Mouse (Mus musculus): ENCODE results near the gene Slc6a6. TPM values are rescaled to one million over a fixed set of nuclear protein-coding genes. Genes with fewer than 3 reads are reported as not detected.

Slc6a6 gene
- polyA plus RNA-seq (2012; rRNA removed) = 94.9 and 105 TPM in 2 replicates

DNA sequence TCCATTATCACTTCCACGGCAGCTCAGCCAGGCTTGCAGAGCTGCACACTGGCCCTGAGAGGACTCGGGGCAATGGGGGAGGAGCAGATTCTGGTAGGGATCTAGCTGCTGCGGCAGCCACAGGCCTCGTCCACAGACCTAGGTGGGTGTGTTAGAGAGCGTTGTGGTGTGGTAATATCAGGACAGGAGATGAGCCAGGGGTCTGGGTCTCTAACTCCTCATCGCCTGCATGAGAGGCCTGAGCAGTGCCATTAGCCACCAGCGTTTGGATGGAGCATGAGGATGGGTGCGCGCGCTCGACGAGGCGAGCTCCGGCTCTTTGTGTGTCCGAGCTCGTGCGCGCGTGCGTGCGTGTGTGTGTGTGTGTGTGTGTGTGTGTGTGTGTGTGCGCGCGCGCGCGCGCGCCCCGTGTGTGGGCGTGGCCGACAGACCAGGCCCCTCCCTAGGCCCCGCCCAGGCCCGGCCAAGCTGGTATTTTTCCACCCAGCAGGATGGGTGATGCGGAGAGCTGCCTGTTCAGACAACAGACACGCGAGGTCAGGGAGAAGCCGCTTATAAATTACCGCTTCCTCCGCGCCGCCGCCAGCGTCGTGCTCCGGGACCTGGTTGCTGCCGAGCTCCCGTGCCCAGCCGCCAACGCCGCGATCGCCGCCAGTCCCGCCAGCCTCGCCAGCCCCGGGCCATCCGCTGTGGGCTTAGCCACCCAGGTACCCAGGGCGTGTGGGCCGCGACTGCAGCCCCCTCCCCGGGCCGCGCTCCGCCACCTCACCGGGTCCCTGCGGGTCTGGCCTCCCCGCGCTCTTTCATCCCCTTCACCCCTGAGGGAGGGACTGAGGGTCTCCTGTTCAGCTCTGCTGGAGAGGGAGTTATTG is at the start of gene Slc6a6:
Gene Slc6a6, plus strand, starts transcription at position 452 of the 872 bp plus-strand sequence.
- no peak for TF ChIP-seq CTCF (IDR thresholded peaks at IDR 0.05; ENCODE audit: extremely low read depth, insufficient read depth, low read length)
- TF ChIP-seq POLR2A (IDR thresholded peaks at IDR 0.05; ENCODE audit: extremely low read depth, insufficient read depth, low read length) = peak; percentile 97
- Histone ChIP-seq H3K27ac (ENCODE audit: insufficient read depth, low read length) (peak within 1 kb of the TSS; percentile 97), H3K4me1 (ENCODE audit: control insufficient read depth, insufficient read depth, low read length) (peaks cover 3% of the 10 kb centered on the region; the same call in 1 of the 2 replicates), H3K4me3 (ENCODE audit: insufficient read depth, low read length) (peak within 1 kb of the TSS; percentile 95)

GRCm38 (mm10) chr6:91634417-91634816 is 49.4 kb upstream of the Slc6a6 start:
- Histone ChIP-seq H3K4me3 (ENCODE audit: insufficient read depth, low read length) (no peak overlapping the region), H3K4me1 (ENCODE audit: control insufficient read depth, insufficient read depth, low read length) (no peaks in the 10 kb centered on the region), H3K27ac (ENCODE audit: insufficient read depth, low read length) (no peak overlapping the region)
- TF ChIP-seq POLR2A (IDR thresholded peaks at IDR 0.05; ENCODE audit: extremely low read depth, insufficient read depth, low read length) = no peak
- no peak for TF ChIP-seq CTCF (IDR thresholded peaks at IDR 0.05; ENCODE audit: extremely low read depth, insufficient read depth, low read length)

- no peak overlapping the region for H3K4me3 ChIP-seq (ENCODE audit: insufficient read depth, low read length)
- TF ChIP-seq CTCF (IDR thresholded peaks at IDR 0.05; ENCODE audit: extremely low read depth, insufficient read depth, low read length) = no peak
- TF ChIP-seq POLR2A (IDR thresholded peaks at IDR 0.05; ENCODE audit: extremely low read depth, insufficient read depth, low read length) = no peak
- no peak overlapping the region for H3K27ac ChIP-seq (ENCODE audit: insufficient read depth, low read length)
- no peaks in the 10 kb centered on the region for H3K4me1 ChIP-seq (ENCODE audit: control insufficient read depth, insufficient read depth, low read length)
Measured at GRCm38 (mm10) chr6:91634876-91635275, 49.0 kb upstream of the Slc6a6 start.

DNA sequence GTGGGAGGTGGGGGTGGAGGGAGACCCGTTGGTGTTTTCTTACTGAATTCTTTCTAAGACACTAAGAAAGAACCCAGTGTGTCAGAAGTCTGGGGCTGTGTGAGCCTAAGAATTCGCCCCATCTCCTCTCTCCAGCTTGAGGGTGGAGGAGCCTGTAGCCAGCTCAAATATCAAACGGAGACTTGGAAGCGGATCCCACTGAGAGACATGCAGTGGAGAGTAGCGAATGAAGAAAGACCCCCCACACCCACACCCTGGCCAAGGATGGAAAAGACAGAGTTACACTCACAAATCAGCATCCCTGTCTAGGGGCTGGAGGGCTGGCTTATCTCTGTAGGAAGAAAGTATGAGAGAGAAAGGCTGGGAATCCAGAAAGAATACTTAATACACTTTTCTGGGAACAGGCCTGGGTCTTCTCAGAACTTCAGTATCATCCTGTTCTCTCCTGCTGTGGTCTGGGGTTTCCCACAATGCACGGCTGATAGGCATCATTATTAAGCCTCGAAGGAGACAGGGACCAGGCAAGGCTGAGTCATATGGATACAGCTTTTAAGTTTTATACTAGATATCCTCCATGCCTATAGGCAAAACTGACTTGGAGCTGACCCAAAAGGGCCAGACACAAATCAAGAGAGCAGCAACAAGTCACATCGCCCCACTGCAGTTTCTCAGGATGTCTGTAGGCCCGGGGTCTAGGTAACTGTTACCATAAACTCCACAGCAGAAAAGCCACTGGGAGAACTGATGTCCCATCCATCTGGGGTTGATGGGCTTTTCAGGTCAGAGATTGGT is 45.5 kb upstream of the Slc6a6 start:
- Histone ChIP-seq H3K27ac (ENCODE audit: insufficient read depth, low read length) (no peak overlapping the region), H3K4me3 (ENCODE audit: insufficient read depth, low read length) (no peak overlapping the region), H3K4me1 (ENCODE audit: control insufficient read depth, insufficient read depth, low read length) (no peaks in the 10 kb centered on the region)
- TF ChIP-seq CTCF (IDR thresholded peaks at IDR 0.05; ENCODE audit: extremely low read depth, insufficient read depth, low read length) (no peak), POLR2A (IDR thresholded peaks at IDR 0.05; ENCODE audit: extremely low read depth, insufficient read depth, low read length) (no peak)

DNA sequence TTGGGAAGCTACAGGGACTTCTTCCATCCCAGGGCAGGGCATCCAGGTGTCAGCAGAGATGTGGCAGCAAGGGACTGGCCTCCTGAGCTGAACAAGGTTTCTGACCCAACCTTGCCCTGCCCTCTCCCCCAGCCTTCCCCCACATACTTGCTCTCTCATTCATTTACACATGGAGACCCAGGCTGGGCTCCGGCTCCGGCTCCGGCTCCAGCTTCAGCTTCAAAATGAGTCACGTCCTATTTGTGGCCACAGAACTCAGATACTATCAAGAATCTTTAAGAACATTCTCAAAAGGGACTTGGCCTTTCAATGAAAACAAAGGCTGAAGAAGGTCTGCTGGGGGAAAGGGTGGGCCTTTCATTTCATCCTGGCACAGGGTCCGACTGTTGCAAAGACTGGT is 40.8 kb upstream of the Slc6a6 start:
- no peak overlapping the region for H3K27ac ChIP-seq (ENCODE audit: insufficient read depth, low read length)
- H3K4me3 ChIP-seq (ENCODE audit: insufficient read depth, low read length) = no peak overlapping the region
- no peak for TF ChIP-seq POLR2A (IDR thresholded peaks at IDR 0.05; ENCODE audit: extremely low read depth, insufficient read depth, low read length)
- TF ChIP-seq CTCF (IDR thresholded peaks at IDR 0.05; ENCODE audit: extremely low read depth, insufficient read depth, low read length) = no peak
- no peaks in the 10 kb centered on the region for H3K4me1 ChIP-seq (ENCODE audit: control insufficient read depth, insufficient read depth, low read length)

DNA sequence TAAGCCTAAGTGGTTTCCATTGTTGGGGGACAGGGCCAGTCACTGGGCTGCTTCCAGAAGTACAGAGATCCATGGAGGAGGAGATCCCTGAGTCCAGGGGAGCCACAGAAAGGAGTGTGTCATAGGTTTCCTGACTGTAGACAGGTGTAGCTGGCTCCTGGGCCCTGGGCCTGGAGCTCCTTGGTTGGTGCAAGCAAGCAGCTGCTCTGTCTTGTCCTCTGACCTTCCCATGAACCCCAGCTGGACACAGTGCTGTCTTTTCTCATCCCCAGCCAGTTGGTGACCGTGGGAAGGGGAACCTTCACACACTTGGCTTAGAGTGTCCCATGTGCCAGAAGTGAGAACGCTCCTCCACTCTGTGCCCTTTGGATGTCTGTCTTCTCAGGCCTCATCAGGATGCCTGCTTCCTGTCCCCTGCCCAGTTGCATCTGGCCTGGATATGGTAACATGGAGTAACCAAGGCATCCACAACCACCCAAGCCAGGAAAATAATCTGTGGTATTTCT is 40.4 kb upstream of the Slc6a6 start:
- Histone ChIP-seq H3K27ac (ENCODE audit: insufficient read depth, low read length) (no peak overlapping the region), H3K4me1 (ENCODE audit: control insufficient read depth, insufficient read depth, low read length) (no peaks in the 10 kb centered on the region), H3K4me3 (ENCODE audit: insufficient read depth, low read length) (no peak overlapping the region)
- no peak for TF ChIP-seq CTCF (IDR thresholded peaks at IDR 0.05; ENCODE audit: extremely low read depth, insufficient read depth, low read length)
- no peak for TF ChIP-seq POLR2A (IDR thresholded peaks at IDR 0.05; ENCODE audit: extremely low read depth, insufficient read depth, low read length)

DNA sequence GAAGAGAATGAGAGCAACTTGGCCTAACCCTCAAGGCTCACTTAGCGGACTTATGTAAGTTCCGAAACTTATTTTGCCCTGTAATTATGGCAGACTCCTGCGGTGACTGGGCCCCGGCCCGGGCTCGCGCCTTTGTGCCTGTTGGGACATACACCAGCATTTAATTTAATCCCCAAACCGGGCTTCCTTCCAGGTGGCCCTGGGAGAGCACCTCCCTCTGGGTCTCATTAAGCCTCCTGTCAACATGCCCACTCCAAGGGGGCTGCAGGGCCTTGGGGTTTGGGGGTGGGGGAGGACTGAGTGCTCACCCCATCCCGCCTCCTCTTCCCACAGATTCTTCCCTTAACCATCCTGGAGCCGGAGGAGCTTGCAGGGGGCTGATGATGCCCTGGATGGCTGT is 37.8 kb upstream of the Slc6a6 start:
- H3K4me3 ChIP-seq (ENCODE audit: insufficient read depth, low read length) = no peak overlapping the region
- H3K4me1 ChIP-seq (ENCODE audit: control insufficient read depth, insufficient read depth, low read length) = no peaks in the 10 kb centered on the region
- TF ChIP-seq POLR2A (IDR thresholded peaks at IDR 0.05; ENCODE audit: extremely low read depth, insufficient read depth, low read length) (no peak), CTCF (IDR thresholded peaks at IDR 0.05; ENCODE audit: extremely low read depth, insufficient read depth, low read length) (no peak)

DNA sequence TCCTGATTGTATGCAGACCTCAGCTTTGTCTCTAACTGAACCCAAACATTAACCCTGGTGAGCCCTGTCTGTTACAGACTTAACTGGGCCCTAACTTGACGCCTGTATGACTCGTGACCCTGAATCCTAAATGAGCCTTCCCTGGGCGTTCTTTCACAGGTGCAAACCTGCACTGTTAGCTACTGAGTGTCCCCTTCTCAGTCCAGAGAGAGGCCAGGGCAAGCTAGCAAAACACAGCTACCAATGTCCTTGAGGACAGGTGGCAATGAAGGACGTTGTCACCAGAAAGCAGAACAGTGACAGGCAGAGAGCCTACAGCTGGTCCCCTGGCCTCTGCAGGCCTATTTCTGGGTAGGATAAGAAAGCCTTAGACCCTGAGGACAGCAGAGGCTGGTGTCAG is 37.0 kb upstream of the Slc6a6 start:
- no peak overlapping the region for H3K27ac ChIP-seq (ENCODE audit: insufficient read depth, low read length)

More for the DNA sequence above, 37.8 kb upstream of the Slc6a6 start:
- H3K27ac ChIP-seq (ENCODE audit: insufficient read depth, low read length) = no peak overlapping the region

GRCm38 (mm10) chr6:91647385-91647791 is 36.5 kb upstream of the Slc6a6 start:
- TF ChIP-seq POLR2A (IDR thresholded peaks at IDR 0.05; ENCODE audit: extremely low read depth, insufficient read depth, low read length) (no peak), CTCF (IDR thresholded peaks at IDR 0.05; ENCODE audit: extremely low read depth, insufficient read depth, low read length) (no peak)
- H3K27ac ChIP-seq (ENCODE audit: insufficient read depth, low read length) = no peak overlapping the region
- no peak overlapping the region for H3K4me3 ChIP-seq (ENCODE audit: insufficient read depth, low read length)
- H3K4me1 ChIP-seq (ENCODE audit: control insufficient read depth, insufficient read depth, low read length) = no peaks in the 10 kb centered on the region

More for the DNA sequence above, 37.0 kb upstream of the Slc6a6 start:
- no peaks in the 10 kb centered on the region for H3K4me1 ChIP-seq (ENCODE audit: control insufficient read depth, insufficient read depth, low read length)
- no peak for TF ChIP-seq CTCF (IDR thresholded peaks at IDR 0.05; ENCODE audit: extremely low read depth, insufficient read depth, low read length)
- TF ChIP-seq POLR2A (IDR thresholded peaks at IDR 0.05; ENCODE audit: extremely low read depth, insufficient read depth, low read length) = no peak
- H3K4me3 ChIP-seq (ENCODE audit: insufficient read depth, low read length) = no peak overlapping the region

Measured in cortical plate, adult 2 months (tissue).